29 mouse cellular contexts compared by ENCODE assay signal in genomic region chr6:100030522-100030921, GRCm38 (mm10).
A peak's percentile ranks its signal among the peaks of the same experiment; 100 is the strongest.
DNase-seq lines count a peak whose midpoint lies in the region; ATAC-seq and TF ChIP-seq lines count a peak whose summit lies in the region.
"Had no signal": no experiment of that assay in that cellular context is flagged by ENCODE, and none has a peak within 500 bp of the region (broad histone marks: within the 10 kb centered on the region; RNA-seq: fewer than 3 reads in every experiment).

No protein-coding gene starts in this region.

- no peak for ATAC-seq in hindbrain, embryonic 13.5 days (ENCODE audit: low FRiP score)
- ATAC-seq in hindbrain, postnatal 0 days, result no peak
- ATAC-seq in liver, embryonic 11.5 days (replicated peaks; ENCODE audit: low FRiP score), result peak; percentile 57
- ATAC-seq in liver, embryonic 16.5 days (ENCODE audit: low read depth), result peak; percentile 82
- ATAC-seq: forebrain, embryonic 16.5 days; hindbrain, embryonic 16.5 days; intestine, embryonic 15.5 days; midbrain, embryonic 15.5 days; Patski had no signal

- no peak overlapping the region for H3K9ac ChIP-seq in hindbrain, embryonic 13.5 days
- H3K9ac ChIP-seq in hindbrain, postnatal 0 days (replicated peaks; ENCODE audit: low read length), result no peak overlapping the region
- H3K9ac ChIP-seq in liver, embryonic 11.5 days (ENCODE audit: low read depth, low read length), result no peak overlapping the region
- no peak overlapping the region for H3K9ac ChIP-seq in liver, embryonic 16.5 days (ENCODE audit: low read depth, low read length)
- H3K9ac ChIP-seq: embryonic facial prominence, embryonic 12.5 days; heart, embryonic 12.5 days; intestine, embryonic 15.5 days; midbrain, embryonic 15.5 days had no signal

- H3K4me1 ChIP-seq in hindbrain, embryonic 13.5 days (replicated peaks), result peaks cover 15% of the 10 kb centered on the region
- H3K4me1 ChIP-seq in hindbrain, postnatal 0 days (ENCODE audit: insufficient read depth, low read length), result no peaks in the 10 kb centered on the region
- H3K4me1 ChIP-seq in liver, embryonic 11.5 days (replicated peaks; ENCODE audit: control insufficient read depth, insufficient read depth, low read length), result no peaks in the 10 kb centered on the region
- no peaks in the 10 kb centered on the region; the same call in 1 of the 2 replicates for H3K4me1 ChIP-seq in liver, embryonic 16.5 days (ENCODE audit: control insufficient read depth, low read depth, low read length)
- H3K4me1 ChIP-seq: heart, embryonic 12.5 days; intestine, embryonic 15.5 days; megakaryocyte, embryonic 14.5 days had no signal

- H3K36me3 ChIP-seq in hindbrain, embryonic 13.5 days, result no peaks in the 10 kb centered on the region
- H3K36me3 ChIP-seq in hindbrain, postnatal 0 days (ENCODE audit: insufficient read depth, low read length), result no peaks in the 10 kb centered on the region
- H3K36me3 ChIP-seq in liver, embryonic 11.5 days (ENCODE audit: control insufficient read depth, insufficient read depth, low read length), result no peaks in the 10 kb centered on the region
- H3K36me3 ChIP-seq in liver, embryonic 16.5 days (ENCODE audit: control insufficient read depth, insufficient read depth), result no peaks in the 10 kb centered on the region
- H3K36me3 ChIP-seq: embryonic facial prominence, embryonic 12.5 days; G1E; heart, embryonic 12.5 days; intestine, embryonic 15.5 days; midbrain, embryonic 15.5 days had no signal

- 25% methylated on average over 2 of the region's 2 CpGs for WGBS in hindbrain, embryonic 13.5 days
- WGBS in hindbrain, postnatal 0 days, result 20% methylated on average over 2 of the region's 2 CpGs
- WGBS in liver, embryonic 11.5 days, result 45% methylated on average over 2 of the region's 2 CpGs
- 43% methylated on average over 2 of the region's 2 CpGs for WGBS in liver, embryonic 16.5 days (ENCODE audit: insufficient replicate concordance)

- intact Hi-C loops in left cerebral cortex, postnatal 4 days (cut with DNase I), result no loop called here

- DNase-seq in hindbrain, postnatal 0 days (ENCODE audit: low spot score), result no peak
- peak; percentile 34 for DNase-seq in embryo, embryonic 11 days
- no peak for DNase-seq in liver, embryonic 11.5 days (ENCODE audit: low spot score)
- no peak for DNase-seq in layer of hippocampus, postnatal 14 days (ENCODE audit: low spot score in 2 of 2)
- DNase-seq in frontal cortex, postnatal 25 days (ENCODE audit: low spot score in 2 of 2), result no peak
- DNase-seq in left cerebral cortex, postnatal 4 days, result no peak
- DNase-seq: adrenal gland, postnatal 10 days; cerebellum, adult 11 months; cerebellum, adult 9-10 months; heart, adult 2 months; heart, postnatal 4 days; kidney, adult 2 months; lung, postnatal 36 days; right cerebral cortex, adult 18-20 months; spleen, adult 18-20 months; thymus, adult 18-20 months; thymus, postnatal 25 days had no signal

- TF ChIP-seq CTCF in hindbrain, postnatal 0 days (IDR thresholded peaks at IDR 0.05; ENCODE audit: low read depth), result no peak

- H3K27ac ChIP-seq in hindbrain, embryonic 13.5 days, result peak overlapping the region; percentile 18; the same call in 1 of the 2 replicates
- H3K27ac ChIP-seq in hindbrain, postnatal 0 days, result no peak overlapping the region
- H3K27ac ChIP-seq in liver, embryonic 11.5 days (ENCODE audit: low read depth, low read length), result no peak overlapping the region
- no peak overlapping the region for H3K27ac ChIP-seq in liver, embryonic 16.5 days (ENCODE audit: low read length)
- H3K27ac ChIP-seq: embryonic facial prominence, embryonic 12.5 days; heart, adult 2 months; intestine, embryonic 15.5 days; midbrain, embryonic 15.5 days; stomach, postnatal 0 days had no signal

- H3K4me2 ChIP-seq in hindbrain, embryonic 13.5 days, result no peak overlapping the region
- no peak overlapping the region for H3K4me2 ChIP-seq in hindbrain, postnatal 0 days (ENCODE audit: low read depth, low read length)
- H3K4me2 ChIP-seq in liver, embryonic 11.5 days, result no peak overlapping the region
- H3K4me2 ChIP-seq in liver, embryonic 16.5 days (ENCODE audit: low read depth, low read length), result no peak overlapping the region
- H3K4me2 ChIP-seq: embryonic facial prominence, embryonic 12.5 days; heart, embryonic 12.5 days; intestine, embryonic 15.5 days; midbrain, embryonic 15.5 days had no signal

- no peaks in the 10 kb centered on the region for H3K9me3 ChIP-seq in hindbrain, embryonic 13.5 days
- no peaks in the 10 kb centered on the region for H3K9me3 ChIP-seq in hindbrain, postnatal 0 days (ENCODE audit: low read length)
- no peaks in the 10 kb centered on the region for H3K9me3 ChIP-seq in liver, embryonic 11.5 days (ENCODE audit: control insufficient read depth, low read length)
- H3K9me3 ChIP-seq in liver, embryonic 16.5 days (replicated peaks; ENCODE audit: control insufficient read depth, low read length), result no peaks in the 10 kb centered on the region
- H3K9me3 ChIP-seq: embryonic facial prominence, embryonic 12.5 days; heart, embryonic 12.5 days; intestine, embryonic 15.5 days; megakaryocyte, embryonic 14.5 days; midbrain, embryonic 15.5 days had no signal

- no peak overlapping the region for H3K4me3 ChIP-seq in hindbrain, embryonic 13.5 days
- H3K4me3 ChIP-seq in hindbrain, postnatal 0 days (ENCODE audit: low read length), result no peak overlapping the region
- no peak overlapping the region for H3K4me3 ChIP-seq in liver, embryonic 11.5 days (ENCODE audit: low read depth, low read length)
- no peak overlapping the region for H3K4me3 ChIP-seq in liver, embryonic 16.5 days (ENCODE audit: low read depth, low read length)
- H3K4me3 ChIP-seq: embryonic facial prominence, embryonic 12.5 days; heart, adult 2 months; heart, embryonic 12.5 days; intestine, embryonic 15.5 days; megakaryocyte, embryonic 14.5 days; midbrain, embryonic 15.5 days had no signal

- peaks cover 55% of the 10 kb centered on the region for H3K27me3 ChIP-seq in hindbrain, embryonic 13.5 days
- H3K27me3 ChIP-seq in hindbrain, postnatal 0 days (ENCODE audit: insufficient read depth, low read length), result no peaks in the 10 kb centered on the region; the same call in 1 of the 2 replicates
- H3K27me3 ChIP-seq in liver, embryonic 11.5 days (replicated peaks; ENCODE audit: control insufficient read depth, insufficient read depth, low read length), result peaks cover 13% of the 10 kb centered on the region; the same call in 1 of the 2 replicates
- H3K27me3 ChIP-seq in liver, embryonic 16.5 days (ENCODE audit: control insufficient read depth, insufficient read depth, low read depth, low read length), result no peaks in the 10 kb centered on the region
- H3K27me3 ChIP-seq: intestine, embryonic 15.5 days had no signal

Comparison
In these comparisons a context has a peak if more than half of its experiments do, and no peak if none do; other contexts are left out.
1. ATAC-seq: peak in liver, embryonic 11.5 days (single experiment) and liver, embryonic 16.5 days (single experiment); none in hindbrain, embryonic 13.5 days (single experiment) and hindbrain, postnatal 0 days (single experiment).